Mouse (Mus musculus): Measurements from ENCODE around the gene Sycn.
"Not testable (repeated sequence)": the region's sequence is repeated elsewhere in the genome, so short reads cannot be mapped to it uniquely, and the experiment has no call there.

Gene Sycn

GRCm38 (mm10) chr7:28540526-28540925 lies at the start of gene Sycn:
Sycn (plus strand) TSS chr7:28540885.
- DNase-seq = no peak

- DNase-seq = peak in 1 of 2 experiments; percentile 28
These were observed 49.8 kb upstream of the Sycn start for GRCm38 (mm10) chr7:28490903-28491302.

GRCm38 (mm10) chr7:28492310-28492709 lies 48.4 kb upstream of the Sycn start:
- DNase-seq = no peak

- no peak for DNase-seq
These were observed 45.3 kb upstream of the Sycn start for GRCm38 (mm10) chr7:28495426-28495825.

- no peak for DNase-seq
These were observed 35.1 kb upstream of the Sycn start for GRCm38 (mm10) chr7:28505585-28505984.

GRCm38 (mm10) chr7:28509121-28509520 lies 31.6 kb upstream of the Sycn start:
- DNase-seq = not testable (repeated sequence)

GRCm38 (mm10) chr7:28510405-28510974 lies 30.2 kb upstream of the Sycn start, which contains the start of gene Ifnl2:
Ifnl2 (minus strand) TSS chr7:28510455.
- DNase-seq = peak in 1 of 2 experiments; percentile 5

GRCm38 (mm10) chr7:28511441-28511840 lies 29.2 kb upstream of the Sycn start:
- DNase-seq = no peak

GRCm38 (mm10) chr7:28522536-28522935 lies 18.1 kb upstream of the Sycn start, which contains the start of gene Ifnl3:
Ifnl3 (plus strand) TSS chr7:28522836.
- not testable (repeated sequence) for DNase-seq

- DNase-seq = peak; percentile 73 to 85
These were observed 12.6 kb upstream of the Sycn start for GRCm38 (mm10) chr7:28527922-28528719.

GRCm38 (mm10) chr7:28532005-28532404 lies 8.7 kb upstream of the Sycn start:
- DNase-seq = no peak

- DNase-seq = not testable (repeated sequence)
These were observed 1.8 kb upstream of the Sycn start for GRCm38 (mm10) chr7:28538886-28539285.

- peak in 1 of 2 experiments; percentile 10 for DNase-seq
These were observed 3.4 kb downstream of the Sycn start for GRCm38 (mm10) chr7:28544051-28544601.

- DNase-seq = no peak
These were observed 4.6 kb downstream of the Sycn start for GRCm38 (mm10) chr7:28545048-28545890.

GRCm38 (mm10) chr7:28545891-28546210 lies 5.2 kb downstream of the Sycn start:
- no peak for DNase-seq

GRCm38 (mm10) chr7:28546649-28547048 lies 6.0 kb downstream of the Sycn start:
- no peak for DNase-seq

- no peak for DNase-seq
These were observed 6.5 kb downstream of the Sycn start, which contains the start of gene Nccrp1 for GRCm38 (mm10) chr7:28547154-28547553. Nccrp1 (minus strand) TSS chr7:28547254.

- no peak for DNase-seq
These were observed 6.9 kb downstream of the Sycn start for GRCm38 (mm10) chr7:28547628-28548027.

- DNase-seq = no peak
These were observed 12.4 kb downstream of the Sycn start for GRCm38 (mm10) chr7:28553076-28553475.

GRCm38 (mm10) chr7:28555939-28556535 lies 15.4 kb downstream of the Sycn start:
- no peak for DNase-seq

- DNase-seq = no peak
These were observed 16.4 kb downstream of the Sycn start for GRCm38 (mm10) chr7:28557069-28557468.

- DNase-seq = no peak
These were observed 17.0 kb downstream of the Sycn start for GRCm38 (mm10) chr7:28557708-28558107.
